Mouse (Mus musculus) heart, adult 2 months (tissue): Measurements from ENCODE around the gene Epo.

Experiments used
- CTCF ChIP-seq: fragments of 200-600 bp; IDR thresholded peaks from 2 replicates; pipeline ENCODE4 v1.8.1; 2022; ENCODE audit warnings: antibody characterized with exemption, mild to moderate bottlenecking, moderate library complexity
- EP300 ChIP-seq: fragments of 200-500 bp; IDR thresholded peaks from 2 replicates; pipeline ENCODE4 v1.6.1; 2011; ENCODE audit warnings: low read depth, low read length, control low read depth; ENCODE audit not compliant: insufficient read depth
- POLR2A ChIP-seq: fragments of 200-500 bp; IDR thresholded peaks from 2 replicates; pipeline ENCODE4 v1.6.1; 2011; ENCODE audit warnings: mild to moderate bottlenecking, low read depth, low read length, control low read depth; ENCODE audit not compliant: insufficient read depth

GRCm38 (mm10) chr5:137513951-137514721, 18.9 kb downstream of the Epo start:
- no peak for TF ChIP-seq CTCF
- no peak for TF ChIP-seq POLR2A
- TF ChIP-seq EP300, result no peak
